Mouse (Mus musculus): ENCODE measurements at regions not wholly inside any gene's neighbourhood (a gene's known extent, or its start where the extent isn't known, plus 50 kb on each side); places are given as distances from the start of the nearest gene placed in this dataset.

- H3K4me1 ChIP-seq (replicated peaks; ENCODE audit: control insufficient read depth, insufficient read depth, low read length), result no peaks in the 10 kb centered on the region; the same call in 1 of the 2 replicates
- H3K27ac ChIP-seq, result no peak overlapping the region
- H3K36me3 ChIP-seq (replicated peaks; ENCODE audit: control insufficient read depth, insufficient read depth), result no peaks in the 10 kb centered on the region
- no peak overlapping the region for H3K4me3 ChIP-seq (replicated peaks; ENCODE audit: low read length)
- ATAC-seq (ENCODE audit: low FRiP score) (no peak), DNase-seq (ENCODE audit: low spot score) (no peak)
- WGBS, result 65% methylated on average over 1 of the region's 1 CpGs
- H3K27me3 ChIP-seq (ENCODE audit: control insufficient read depth, insufficient read depth, low read length), result no peaks in the 10 kb centered on the region
- H3K9ac ChIP-seq, result no peak overlapping the region
- no peak overlapping the region for H3K4me2 ChIP-seq (replicated peaks)
- no peaks in the 10 kb centered on the region for H3K9me3 ChIP-seq (ENCODE audit: control insufficient read depth, low read length)
Observed at GRCm38 (mm10) chr11:44013841-44014240, 112.8 kb upstream of the Adra1b start.

DNA sequence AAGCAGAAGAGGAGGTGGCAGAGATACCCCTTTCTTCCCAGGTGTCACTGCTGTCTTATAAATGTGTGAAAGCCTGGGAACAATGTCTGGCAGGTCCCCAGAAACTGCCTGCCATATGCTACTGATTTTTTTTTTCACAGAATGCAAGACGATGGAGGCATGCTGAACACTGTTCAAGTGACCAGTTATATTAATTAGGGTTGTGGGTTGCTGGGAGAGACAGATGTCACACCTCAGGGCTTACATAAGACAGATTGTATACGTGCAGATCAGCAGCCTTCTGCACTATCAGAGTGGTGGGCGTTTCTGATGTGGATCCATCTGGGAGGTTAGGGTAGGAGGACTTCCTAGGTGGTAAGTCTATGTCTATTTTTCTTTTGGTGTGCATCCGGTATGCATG, 120.6 kb upstream of the Adra1b start:
- ATAC-seq (ENCODE audit: low FRiP score), result no peak
- 63% methylated on average over 4 of the region's 4 CpGs for WGBS
- Histone ChIP-seq H3K4me1 (replicated peaks; ENCODE audit: control insufficient read depth, insufficient read depth, low read length) (no peaks in the 10 kb centered on the region), H3K9ac (no peak overlapping the region), H3K4me2 (replicated peaks) (no peak overlapping the region), H3K4me3 (replicated peaks; ENCODE audit: low read length) (no peak overlapping the region), H3K27me3 (ENCODE audit: control insufficient read depth, insufficient read depth, low read length) (no peaks in the 10 kb centered on the region), H3K27ac (no peak overlapping the region), H3K9me3 (ENCODE audit: control insufficient read depth, low read length) (no peaks in the 10 kb centered on the region), H3K36me3 (replicated peaks; ENCODE audit: control insufficient read depth, insufficient read depth) (no peaks in the 10 kb centered on the region)
- no peak for DNase-seq (ENCODE audit: low spot score)

GRCm38 (mm10) chr11:44027046-44027445, 126.0 kb upstream of the Adra1b start:
- Histone ChIP-seq H3K4me1 (replicated peaks; ENCODE audit: control insufficient read depth, insufficient read depth, low read length) (no peaks in the 10 kb centered on the region), H3K9me3 (ENCODE audit: control insufficient read depth, low read length) (no peaks in the 10 kb centered on the region), H3K9ac (no peak overlapping the region), H3K4me2 (replicated peaks) (no peak overlapping the region), H3K27ac (no peak overlapping the region), H3K36me3 (replicated peaks; ENCODE audit: control insufficient read depth, insufficient read depth) (no peaks in the 10 kb centered on the region), H3K4me3 (replicated peaks; ENCODE audit: low read length) (no peak overlapping the region), H3K27me3 (ENCODE audit: control insufficient read depth, insufficient read depth, low read length) (no peaks in the 10 kb centered on the region)
- ATAC-seq (ENCODE audit: low FRiP score), result no peak
- 77% methylated on average over 3 of the region's 3 CpGs for WGBS
- no peak for DNase-seq (ENCODE audit: low spot score)

DNA sequence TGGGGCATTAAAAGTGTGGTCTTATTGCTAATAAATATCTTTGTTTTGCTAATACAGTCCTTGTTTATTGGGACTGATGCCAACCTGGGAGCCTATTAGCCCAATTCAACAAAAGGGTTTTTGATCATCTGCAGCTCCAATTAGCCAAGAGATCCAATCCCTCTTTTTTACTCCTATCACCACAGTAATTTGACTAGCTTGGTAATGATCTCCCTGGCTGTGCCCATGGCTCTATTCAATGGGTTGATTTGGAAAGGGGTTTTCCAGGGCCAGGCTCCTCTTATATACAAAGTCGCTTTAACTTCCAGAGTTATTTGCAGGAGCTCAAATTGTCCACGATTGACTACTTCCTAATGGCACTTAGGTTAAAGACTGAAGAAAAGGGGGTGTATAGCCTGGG, 145.1 kb upstream of the Adra1b start:
- ATAC-seq (ENCODE audit: low FRiP score), result no peak

GRCm38 (mm10) chr11:44049253-44049976, 148.4 kb upstream of the Adra1b start:
- Histone ChIP-seq H3K27ac (no peak overlapping the region), H3K4me3 (replicated peaks; ENCODE audit: low read length) (no peak overlapping the region), H3K9ac (no peak overlapping the region), H3K9me3 (ENCODE audit: control insufficient read depth, low read length) (no peaks in the 10 kb centered on the region), H3K27me3 (ENCODE audit: control insufficient read depth, insufficient read depth, low read length) (no peaks in the 10 kb centered on the region), H3K36me3 (replicated peaks; ENCODE audit: control insufficient read depth, insufficient read depth) (no peaks in the 10 kb centered on the region), H3K4me1 (replicated peaks; ENCODE audit: control insufficient read depth, insufficient read depth, low read length) (no peaks in the 10 kb centered on the region), H3K4me2 (replicated peaks) (no peak overlapping the region)
- ATAC-seq (ENCODE audit: low FRiP score) (no peak), DNase-seq (ENCODE audit: low spot score) (no peak)
- WGBS, result 86% methylated on average over 5 of the region's 5 CpGs

More for the DNA sequence above, 145.1 kb upstream of the Adra1b start:
- Histone ChIP-seq H3K9me3 (ENCODE audit: control insufficient read depth, low read length) (no peaks in the 10 kb centered on the region), H3K27ac (no peak overlapping the region), H3K4me2 (replicated peaks) (no peak overlapping the region), H3K36me3 (replicated peaks; ENCODE audit: control insufficient read depth, insufficient read depth) (no peaks in the 10 kb centered on the region), H3K4me1 (replicated peaks; ENCODE audit: control insufficient read depth, insufficient read depth, low read length) (no peaks in the 10 kb centered on the region), H3K27me3 (ENCODE audit: control insufficient read depth, insufficient read depth, low read length) (no peaks in the 10 kb centered on the region), H3K4me3 (replicated peaks; ENCODE audit: low read length) (no peak overlapping the region), H3K9ac (no peak overlapping the region)
- WGBS, result 66% methylated on average over 2 of the region's 2 CpGs
- DNase-seq (ENCODE audit: low spot score), result no peak

GRCm38 (mm10) chr11:44052481-44052880, 151.5 kb upstream of the Adra1b start:
- WGBS, result 87% methylated on average over 5 of the region's 5 CpGs

GRCm38 (mm10) chr11:44062446-44062845, 161.4 kb upstream of the Adra1b start:
- no peak overlapping the region for H3K4me3 ChIP-seq (replicated peaks; ENCODE audit: low read length)
- no peaks in the 10 kb centered on the region for H3K36me3 ChIP-seq (replicated peaks; ENCODE audit: control insufficient read depth, insufficient read depth)
- H3K27ac ChIP-seq, result no peak overlapping the region
- no peaks in the 10 kb centered on the region for H3K4me1 ChIP-seq (replicated peaks; ENCODE audit: control insufficient read depth, insufficient read depth, low read length)
- no peak for DNase-seq (ENCODE audit: low spot score)
- H3K9me3 ChIP-seq (ENCODE audit: control insufficient read depth, low read length), result no peaks in the 10 kb centered on the region
- H3K9ac ChIP-seq, result no peak overlapping the region
- no peak overlapping the region for H3K4me2 ChIP-seq (replicated peaks)
- H3K27me3 ChIP-seq (ENCODE audit: control insufficient read depth, insufficient read depth, low read length), result no peaks in the 10 kb centered on the region
- WGBS, result 89% methylated on average over 1 of the region's 1 CpGs
- no peak for ATAC-seq (ENCODE audit: low FRiP score)

More at GRCm38 (mm10) chr11:44052481-44052880, 151.5 kb upstream of the Adra1b start:
- no peak overlapping the region for H3K4me3 ChIP-seq (replicated peaks; ENCODE audit: low read length)
- no peaks in the 10 kb centered on the region for H3K9me3 ChIP-seq (ENCODE audit: control insufficient read depth, low read length)
- H3K36me3 ChIP-seq (replicated peaks; ENCODE audit: control insufficient read depth, insufficient read depth), result no peaks in the 10 kb centered on the region
- no peak overlapping the region for H3K9ac ChIP-seq
- H3K4me2 ChIP-seq (replicated peaks), result no peak overlapping the region
- ATAC-seq (ENCODE audit: low FRiP score) (no peak), DNase-seq (ENCODE audit: low spot score) (no peak)
- no peaks in the 10 kb centered on the region for H3K27me3 ChIP-seq (ENCODE audit: control insufficient read depth, insufficient read depth, low read length)
- H3K27ac ChIP-seq, result no peak overlapping the region
- H3K4me1 ChIP-seq (replicated peaks; ENCODE audit: control insufficient read depth, insufficient read depth, low read length), result no peaks in the 10 kb centered on the region

DNA sequence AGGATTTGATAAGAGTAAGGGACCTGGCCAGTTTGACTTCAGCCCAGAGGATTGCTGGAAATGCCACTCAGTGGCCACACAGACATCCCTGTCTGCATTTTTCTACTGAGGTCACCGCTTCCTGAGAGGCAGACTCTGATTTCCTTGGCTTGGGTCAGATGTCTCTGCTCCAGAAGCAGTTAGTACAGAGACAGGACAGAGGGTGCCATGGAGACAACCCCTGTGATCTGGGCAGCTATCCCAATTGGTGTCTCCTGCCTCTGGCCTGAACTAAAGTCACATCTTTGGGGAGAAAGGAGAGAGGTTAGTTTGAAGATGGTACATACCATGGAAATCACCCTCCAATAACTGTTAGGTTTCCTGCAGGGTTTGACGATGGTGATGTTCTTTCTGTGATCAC, 165.2 kb upstream of the Adra1b start:
- ATAC-seq (ENCODE audit: low FRiP score), result no peak
- Histone ChIP-seq H3K27ac (no peak overlapping the region), H3K4me3 (replicated peaks; ENCODE audit: low read length) (no peak overlapping the region), H3K4me1 (replicated peaks; ENCODE audit: control insufficient read depth, insufficient read depth, low read length) (no peaks in the 10 kb centered on the region), H3K36me3 (replicated peaks; ENCODE audit: control insufficient read depth, insufficient read depth) (no peaks in the 10 kb centered on the region), H3K9ac (no peak overlapping the region), H3K4me2 (replicated peaks) (no peak overlapping the region), H3K9me3 (ENCODE audit: control insufficient read depth, low read length) (no peaks in the 10 kb centered on the region), H3K27me3 (ENCODE audit: control insufficient read depth, insufficient read depth, low read length) (no peaks in the 10 kb centered on the region)
- WGBS, result 83% methylated on average over 2 of the region's 2 CpGs
- DNase-seq (ENCODE audit: low spot score), result no peak

GRCm38 (mm10) chr11:44083716-44084115, 182.7 kb upstream of the Adra1b start:
- Histone ChIP-seq H3K4me3 (replicated peaks; ENCODE audit: low read length) (no peak overlapping the region), H3K9me3 (ENCODE audit: control insufficient read depth, low read length) (no peaks in the 10 kb centered on the region), H3K27me3 (ENCODE audit: control insufficient read depth, insufficient read depth, low read length) (no peaks in the 10 kb centered on the region), H3K4me1 (replicated peaks; ENCODE audit: control insufficient read depth, insufficient read depth, low read length) (no peaks in the 10 kb centered on the region), H3K27ac (no peak overlapping the region), H3K36me3 (replicated peaks; ENCODE audit: control insufficient read depth, insufficient read depth) (no peaks in the 10 kb centered on the region), H3K9ac (no peak overlapping the region), H3K4me2 (replicated peaks) (no peak overlapping the region)
- no peak for DNase-seq (ENCODE audit: low spot score)
- 83% methylated on average over 3 of the region's 3 CpGs for WGBS
- ATAC-seq (ENCODE audit: low FRiP score), result no peak

GRCm38 (mm10) chr11:44086951-44087350, 185.9 kb upstream of the Adra1b start:
- H3K27ac ChIP-seq, result no peak overlapping the region
- H3K27me3 ChIP-seq (ENCODE audit: control insufficient read depth, insufficient read depth, low read length), result no peaks in the 10 kb centered on the region
- no peaks in the 10 kb centered on the region for H3K9me3 ChIP-seq (ENCODE audit: control insufficient read depth, low read length)
- ATAC-seq (ENCODE audit: low FRiP score), result no peak
- DNase-seq (ENCODE audit: low spot score), result no peak
- H3K4me2 ChIP-seq (replicated peaks), result no peak overlapping the region
- no peak overlapping the region for H3K4me3 ChIP-seq (replicated peaks; ENCODE audit: low read length)
- H3K4me1 ChIP-seq (replicated peaks; ENCODE audit: control insufficient read depth, insufficient read depth, low read length), result no peaks in the 10 kb centered on the region
- WGBS, result 66% methylated on average over 2 of the region's 2 CpGs
- H3K9ac ChIP-seq, result no peak overlapping the region
- no peaks in the 10 kb centered on the region for H3K36me3 ChIP-seq (replicated peaks; ENCODE audit: control insufficient read depth, insufficient read depth)
